Mouse (Mus musculus) cerebellum, adult 18-20 months (tissue): ENCODE measurements around the gene Gm10097.
A peak's percentile ranks its signal among the peaks of the same experiment; 100 is the strongest.

Experiments used
- DNase-seq, 2 experiments: peaks; one replicate each; pipeline ENCODE4 v3.0.0; 2021

The Gm10097 gene

DNA sequence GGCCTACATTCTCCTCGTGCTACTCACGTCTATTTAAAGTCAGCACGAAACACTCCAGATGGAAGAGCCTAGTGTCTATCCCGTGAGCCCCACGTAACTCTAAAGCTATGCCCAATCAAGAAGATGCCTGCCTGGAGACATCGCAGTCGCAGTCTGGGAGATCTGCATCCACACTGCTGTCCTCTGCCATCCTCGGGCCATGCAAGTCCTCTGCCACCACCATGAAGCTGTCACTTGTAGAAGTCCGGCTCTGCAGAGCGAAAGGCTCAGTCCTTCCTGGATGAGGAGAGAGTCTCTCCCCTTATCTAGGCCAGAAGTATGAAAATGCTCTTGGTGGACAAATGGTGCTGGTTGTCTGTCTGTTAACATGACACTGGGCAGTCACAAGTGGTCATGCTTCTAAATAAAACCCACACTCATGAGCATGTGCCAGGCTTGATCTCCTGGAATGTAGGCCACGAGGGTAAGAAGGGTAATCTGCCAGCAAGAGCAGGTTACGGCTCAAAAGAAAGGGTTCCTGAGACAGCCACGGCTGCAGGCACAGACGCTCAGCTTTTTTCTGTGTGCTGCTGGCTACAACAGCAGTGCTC, at the start of gene Gm10097:
Gene Gm10097 (plus strand): TSS at position 517 of the 590 bp plus-strand sequence.
- DNase-seq, result peak; percentile 48 to 56

DNA sequence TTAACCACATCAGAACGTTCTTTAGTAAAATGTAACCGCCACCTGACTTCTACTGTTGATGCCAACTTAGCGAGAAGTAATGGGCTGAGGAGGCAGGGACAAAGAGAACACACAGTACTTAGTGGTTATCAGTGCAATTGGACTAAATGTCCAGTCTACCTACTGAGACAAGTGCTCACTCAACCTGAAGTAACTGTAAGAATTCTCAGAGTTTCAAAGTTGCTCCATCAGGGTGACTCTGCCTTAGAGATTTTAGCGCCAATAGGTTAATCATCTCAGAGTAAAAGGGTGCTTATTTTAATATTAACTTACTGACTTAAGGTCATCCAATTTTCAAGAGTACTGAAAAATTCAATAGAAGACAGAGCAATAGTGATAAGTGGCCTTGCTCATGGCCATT, 43.1 kb upstream of the Gm10097 start:
- DNase-seq, result no peak

DNA sequence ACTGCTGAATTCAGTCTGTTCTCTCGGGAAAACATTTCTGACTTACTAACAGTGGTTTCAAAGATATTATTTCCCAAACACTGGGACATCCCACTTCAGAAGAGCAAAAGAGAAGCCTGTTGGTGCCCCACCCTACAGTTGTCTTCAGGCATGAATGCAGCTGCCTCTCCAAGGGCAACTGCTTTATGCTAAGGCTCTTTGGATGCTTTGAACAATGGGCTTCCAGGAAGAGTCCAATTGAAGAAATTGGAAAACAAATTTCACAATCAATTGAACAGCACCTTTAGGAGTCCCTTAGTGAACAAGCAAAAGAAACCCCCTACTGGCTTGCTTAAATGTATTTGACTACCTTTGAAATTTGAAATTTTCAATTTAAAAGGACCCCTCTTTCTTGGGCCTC, 41.8 kb upstream of the Gm10097 start:
- DNase-seq, result no peak

DNA sequence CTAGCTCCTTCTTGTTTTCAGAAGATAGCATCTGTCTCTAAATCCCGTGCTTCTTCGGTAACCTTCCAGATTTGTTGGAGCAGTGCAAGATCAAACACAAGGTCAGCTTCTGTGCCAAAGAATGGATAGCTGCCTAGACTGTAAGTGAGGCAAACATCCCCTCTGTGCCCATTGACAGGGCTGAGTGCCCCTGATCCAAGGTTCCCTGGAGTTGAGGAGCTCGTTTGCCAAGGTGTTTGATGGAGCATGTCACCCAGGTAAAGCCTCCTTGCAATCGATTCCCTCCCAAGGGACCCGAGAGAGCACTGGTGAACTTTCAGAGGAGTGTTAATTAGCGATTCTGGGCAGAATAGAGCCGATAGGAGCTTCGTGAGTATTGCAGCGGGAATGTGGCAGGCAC, 40.7 kb upstream of the Gm10097 start:
- DNase-seq, result no peak

DNA sequence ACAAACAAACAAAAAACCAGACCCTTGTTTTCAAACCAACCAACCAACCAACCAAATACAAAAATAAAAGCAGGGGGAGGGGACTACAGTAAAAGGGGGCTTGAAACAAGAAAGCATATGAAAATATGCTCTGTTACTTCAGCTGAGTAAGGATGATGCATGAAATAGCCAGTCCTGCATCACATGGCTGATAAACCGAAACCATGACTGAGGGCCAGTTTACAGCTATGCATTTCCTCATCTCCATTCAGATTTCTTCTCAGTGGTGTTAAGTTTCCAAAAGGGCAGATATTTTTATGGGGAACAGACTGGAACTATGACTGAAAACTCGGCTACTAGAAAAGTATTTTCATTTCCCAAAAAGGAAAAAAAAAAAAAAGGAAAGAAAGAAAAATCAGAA, 39.8 kb upstream of the Gm10097 start:
- DNase-seq, result no peak

DNA sequence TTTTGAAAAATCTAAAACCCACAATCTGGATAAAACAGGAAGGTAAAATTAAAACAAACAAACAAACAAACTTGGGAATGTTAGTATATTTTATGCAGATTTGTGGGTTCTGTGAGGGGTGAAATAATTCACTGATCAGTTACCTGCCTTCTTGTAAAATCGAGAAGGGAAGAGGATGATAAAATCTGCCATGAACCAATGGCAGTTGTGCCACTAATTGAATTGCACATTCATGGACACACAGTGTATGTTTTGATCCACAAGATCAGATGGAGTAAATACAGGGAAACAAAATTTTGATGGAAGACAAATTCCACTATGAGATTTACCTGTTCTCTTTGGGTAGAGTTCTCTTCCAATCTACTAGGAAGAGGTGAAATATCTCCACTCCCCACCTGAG, 39.1 kb upstream of the Gm10097 start:
- DNase-seq, result no peak

DNA sequence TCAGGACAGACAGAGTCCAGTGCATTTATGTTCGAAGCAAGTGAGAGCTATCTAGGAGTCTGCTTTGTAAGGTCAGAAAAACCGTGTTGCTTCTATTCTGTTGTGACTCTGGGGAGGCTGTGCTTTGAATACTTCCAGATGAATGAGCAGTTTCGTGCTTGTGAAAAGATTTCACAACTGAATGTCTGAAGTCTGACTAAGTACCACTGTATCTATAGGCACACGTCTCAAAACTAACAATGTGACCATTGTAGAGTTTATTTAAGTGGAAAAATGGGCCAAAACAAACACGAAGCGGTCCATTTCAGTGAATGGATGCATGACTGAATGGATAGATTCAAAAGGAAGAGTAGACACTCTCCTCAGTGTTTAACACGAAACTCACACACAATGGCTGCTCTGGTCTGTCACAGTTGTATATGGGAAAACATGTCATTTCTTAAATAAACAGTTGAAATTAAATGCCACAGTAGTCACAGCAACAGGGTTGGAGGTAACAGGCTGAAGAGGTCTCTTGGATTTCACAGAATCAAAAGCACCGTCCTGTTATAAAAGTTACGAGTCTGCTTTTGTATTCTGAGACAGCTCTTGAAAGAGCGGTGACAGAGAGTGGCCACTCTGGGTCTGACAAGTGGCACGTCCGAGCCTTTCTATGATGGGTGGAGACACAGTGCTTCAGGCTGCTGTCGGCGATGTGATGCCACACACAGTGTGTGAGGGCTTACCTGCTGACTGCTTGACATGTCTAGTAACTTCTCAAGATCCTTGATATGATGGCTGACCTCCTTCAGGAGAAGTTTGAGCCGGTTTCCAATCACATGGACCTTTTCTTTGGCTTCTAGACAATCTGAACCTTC, 36.6 kb upstream of the Gm10097 start:
- DNase-seq, result no peak

DNA sequence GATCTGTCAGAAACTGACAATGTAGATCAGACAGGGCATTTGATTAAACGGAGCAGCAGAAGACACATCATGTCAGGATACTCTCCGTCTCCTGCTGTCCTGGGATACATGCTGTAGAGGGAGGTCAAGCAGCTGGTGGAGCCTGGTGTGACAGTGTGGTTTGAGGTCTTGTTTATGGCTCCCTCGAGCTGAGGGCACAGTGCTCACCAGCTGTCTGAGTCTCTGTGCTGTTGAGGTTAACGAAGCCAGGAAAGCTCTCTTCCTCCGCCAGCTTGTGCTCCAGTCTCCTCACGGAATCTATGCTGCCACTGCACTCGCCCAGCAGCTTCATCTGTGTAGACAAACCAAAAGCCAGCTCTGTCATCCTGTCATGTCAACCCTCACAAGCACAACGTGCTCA, 27.7 kb upstream of the Gm10097 start:
- no peak for DNase-seq

DNA sequence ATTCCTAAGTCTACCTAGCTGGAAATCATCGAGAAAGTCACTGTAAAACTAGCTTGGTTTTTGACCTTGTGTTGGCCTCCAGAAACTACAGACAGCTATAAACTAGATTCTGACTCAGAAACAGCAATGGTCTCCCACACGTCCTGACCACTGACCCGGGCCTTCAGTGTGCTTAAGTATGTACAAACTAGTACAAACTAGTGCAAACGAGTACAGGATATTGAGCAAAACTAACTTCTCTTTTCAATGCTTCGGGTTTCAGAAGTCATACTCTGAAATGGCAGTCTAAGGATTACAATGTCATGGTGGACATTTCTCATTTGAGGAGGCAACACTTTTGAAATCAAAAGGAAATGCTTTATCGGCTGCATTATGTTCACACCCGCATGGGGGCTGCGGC, 24.5 kb upstream of the Gm10097 start:
- no peak for DNase-seq

DNA sequence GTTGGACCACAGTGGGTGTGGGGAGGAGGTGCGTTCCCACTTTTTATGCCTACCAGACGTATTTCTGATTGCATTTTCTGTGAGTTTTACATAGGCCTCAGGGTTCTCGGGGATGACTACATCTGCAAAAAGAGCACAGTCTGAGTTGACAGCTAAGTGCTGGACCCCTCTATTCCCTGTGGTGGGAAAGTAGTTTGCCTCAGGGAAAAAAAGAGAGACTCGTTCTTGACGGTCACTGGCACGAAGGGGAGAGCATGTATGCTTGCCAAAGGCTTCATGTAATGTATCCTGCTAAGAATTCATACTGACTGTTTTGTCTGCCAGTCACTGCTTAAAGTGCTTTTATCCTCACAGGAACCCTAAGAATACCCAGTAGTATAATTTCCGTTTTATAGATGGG, 23.8 kb upstream of the Gm10097 start:
- DNase-seq, result no peak

DNA sequence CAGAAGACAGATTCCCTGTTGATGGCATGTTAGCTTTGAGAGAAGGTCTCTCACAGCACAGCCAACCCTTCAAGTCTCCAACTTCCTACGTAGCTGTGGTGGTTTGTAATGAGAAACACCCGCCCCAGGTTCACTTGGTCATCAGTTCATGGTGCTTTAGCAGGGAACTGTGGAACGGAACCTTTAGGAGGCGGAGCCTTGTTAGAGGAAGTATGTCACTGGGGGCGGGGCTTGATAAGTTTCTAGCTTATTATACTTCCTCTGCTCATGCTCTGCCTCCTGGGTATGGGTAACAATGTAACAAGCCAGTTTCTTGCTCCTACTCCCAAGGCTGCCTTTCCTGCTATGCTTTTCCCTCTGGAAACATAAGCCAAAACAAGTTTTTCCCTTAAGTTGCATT, 23.3 kb upstream of the Gm10097 start:
- DNase-seq, result no peak

DNA sequence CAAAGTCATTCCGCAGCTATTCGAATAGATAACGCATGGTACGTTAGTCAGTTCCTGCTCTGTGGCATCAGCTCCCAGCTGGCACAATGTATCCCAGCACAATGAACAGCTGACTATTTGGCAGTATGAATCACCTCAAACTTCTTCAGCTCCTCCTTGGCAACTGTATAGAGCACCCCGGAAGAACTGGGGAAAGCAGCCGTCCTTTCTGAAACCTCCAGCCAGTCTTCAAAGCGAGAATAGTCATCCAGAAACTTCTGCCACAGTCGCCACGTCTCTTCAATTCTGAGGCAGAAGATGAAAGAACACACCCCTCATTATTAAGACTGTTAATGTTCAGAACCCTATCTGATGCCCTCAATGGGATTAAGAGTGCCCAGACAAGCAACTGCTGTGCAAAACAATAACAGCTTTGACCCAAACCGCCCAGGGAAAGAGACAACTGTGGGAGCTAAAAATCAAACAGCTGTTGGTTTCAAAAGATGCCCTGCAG, 12.7 kb upstream of the Gm10097 start:
- DNase-seq, result no peak

DNA sequence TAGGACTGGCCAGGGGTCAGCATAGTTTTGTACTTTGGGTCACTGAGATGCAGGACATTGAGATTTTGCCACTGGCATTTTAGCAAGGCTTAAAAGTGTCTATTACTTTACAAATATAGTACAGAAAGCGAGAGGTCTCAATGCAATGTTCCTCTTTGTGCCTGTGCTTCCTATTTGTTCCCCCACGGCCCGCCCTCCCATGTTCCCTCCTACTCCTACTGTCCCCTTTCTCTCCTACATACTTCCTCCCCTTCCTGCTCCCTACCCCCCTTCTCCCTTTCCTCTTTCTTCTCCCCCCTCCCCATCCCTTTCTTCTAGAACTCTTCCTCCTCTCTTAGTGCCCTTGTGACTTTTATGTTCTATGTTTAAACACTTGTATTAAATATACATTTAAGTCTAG, 12.1 kb upstream of the Gm10097 start:
- DNase-seq, result no peak

DNA sequence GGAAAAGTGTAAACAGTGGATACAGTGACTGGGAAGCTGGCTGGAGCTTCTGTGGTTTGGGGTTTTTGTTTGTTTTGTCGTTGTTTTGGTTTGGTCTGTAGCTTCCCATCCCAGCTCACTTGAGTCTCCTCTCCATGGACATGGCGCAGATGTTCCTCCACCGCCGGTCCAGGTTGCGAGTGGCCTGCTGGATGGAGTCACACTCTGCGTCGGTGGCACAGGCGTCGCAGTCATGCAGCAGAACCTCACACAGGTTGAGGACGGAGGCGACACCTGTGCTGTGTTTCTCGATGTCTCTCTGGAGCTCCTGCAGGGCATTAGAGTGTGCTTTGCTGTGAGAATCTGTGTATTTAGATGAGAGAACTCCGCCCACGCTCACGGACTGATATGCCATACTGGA, 11.3 kb upstream of the Gm10097 start:
- DNase-seq, result no peak

DNA sequence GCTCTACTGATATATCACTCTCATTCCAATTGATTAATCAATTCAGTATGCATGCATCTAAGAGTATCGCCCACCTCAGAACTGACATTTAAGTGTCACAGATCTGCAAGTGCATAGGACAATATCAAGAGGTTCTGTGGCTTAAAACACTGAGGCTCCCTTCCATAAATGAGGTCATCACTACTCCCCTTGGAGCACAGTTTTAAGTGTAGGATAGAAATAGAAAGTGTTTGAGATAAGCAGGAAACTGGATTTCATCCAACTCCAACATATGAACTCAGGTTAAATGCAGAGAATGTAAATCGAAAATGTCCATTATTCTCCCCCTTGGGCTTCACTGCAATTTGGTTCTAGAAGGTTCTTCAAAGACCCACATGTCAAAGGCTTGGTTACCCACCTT, 10.1 kb upstream of the Gm10097 start:
- DNase-seq, result no peak

DNA sequence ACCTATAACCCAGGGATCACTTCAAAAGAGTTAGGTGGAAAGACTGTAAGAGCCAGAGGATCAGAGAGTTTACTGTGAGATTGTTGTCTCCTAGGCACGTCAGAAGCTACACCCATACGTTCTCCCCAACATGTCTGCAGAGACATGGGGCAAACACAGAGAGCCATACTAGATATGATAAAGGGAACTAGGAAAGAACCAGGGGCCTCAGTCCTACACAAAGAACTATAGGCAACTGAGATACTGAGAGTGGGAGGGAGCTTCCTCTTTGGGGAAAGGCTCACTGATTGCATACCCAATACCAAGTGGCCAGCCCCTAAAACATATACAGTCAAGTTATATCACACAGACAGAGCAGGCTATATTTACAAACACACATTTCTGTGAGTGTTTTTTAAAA, 9.0 kb upstream of the Gm10097 start:
- no peak for DNase-seq

DNA sequence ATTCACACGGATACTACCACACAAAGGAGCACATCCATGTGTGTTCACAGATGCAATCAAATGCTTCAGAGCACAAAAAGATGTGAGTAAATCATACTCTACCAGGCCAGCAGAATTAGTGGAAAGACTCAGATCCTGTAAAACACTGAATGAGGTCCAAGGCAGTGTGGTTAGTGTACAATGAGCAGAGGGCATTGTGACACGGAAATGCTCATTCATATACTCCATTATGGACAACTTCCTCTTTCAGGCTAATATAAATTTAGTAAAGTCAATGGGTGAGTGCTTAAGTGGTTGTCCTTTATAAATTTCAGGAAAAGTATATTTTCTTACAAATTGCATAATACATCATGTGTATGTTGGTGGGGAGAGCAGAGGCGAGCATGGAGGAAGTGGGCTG, 1.9 kb upstream of the Gm10097 start:
- no peak for DNase-seq

DNA sequence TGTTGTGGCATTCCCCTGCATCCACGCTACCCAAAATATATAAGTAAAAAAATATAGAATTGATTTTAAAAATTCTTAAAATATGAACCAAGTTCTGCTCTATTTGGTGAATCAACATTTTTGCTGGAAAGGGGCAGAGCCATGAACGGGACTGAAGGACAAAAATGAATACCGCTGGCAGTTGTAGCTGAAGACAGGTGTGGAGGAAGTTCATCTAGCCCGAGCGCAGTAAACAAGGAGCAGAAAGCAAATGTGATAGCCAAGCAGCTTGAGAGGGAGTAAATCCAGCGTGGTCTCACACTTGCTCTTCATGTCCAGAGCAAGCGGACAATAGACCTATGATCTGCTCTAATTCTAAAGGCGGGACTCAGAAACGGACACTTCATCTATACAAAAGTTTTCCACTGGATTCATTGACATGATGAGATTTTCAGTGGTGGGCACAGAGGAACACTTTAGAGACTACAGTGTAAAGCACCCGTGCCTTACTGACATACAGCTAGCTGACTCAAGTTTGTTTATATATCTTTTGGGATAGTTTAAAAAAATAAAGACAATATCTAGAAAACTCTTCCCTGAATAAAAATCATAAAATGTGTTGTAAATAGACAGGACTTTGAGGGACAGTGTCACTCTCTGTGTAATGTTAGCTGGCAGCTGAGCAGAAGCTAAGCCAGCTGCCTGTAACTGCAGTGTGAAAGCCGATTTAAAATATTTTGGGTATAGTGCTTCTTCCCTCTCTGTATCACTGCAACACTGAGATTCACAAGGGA, 1.4 kb downstream of the Gm10097 start:
- no peak for DNase-seq

DNA sequence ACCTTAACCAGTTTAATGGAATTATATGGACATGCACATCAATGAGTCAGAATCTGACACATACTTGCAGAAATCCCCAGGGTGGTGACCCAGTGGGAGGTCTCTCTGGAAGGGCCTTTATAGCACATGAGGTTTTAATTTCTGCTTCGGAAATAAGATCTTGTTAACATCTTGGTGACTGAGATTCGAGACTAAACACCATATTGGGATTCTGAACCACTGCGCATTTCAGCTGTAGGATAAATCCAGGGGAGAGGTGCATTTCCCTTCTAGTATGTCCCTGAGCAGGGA, 1.9 kb downstream of the Gm10097 start:
- no peak for DNase-seq

DNA sequence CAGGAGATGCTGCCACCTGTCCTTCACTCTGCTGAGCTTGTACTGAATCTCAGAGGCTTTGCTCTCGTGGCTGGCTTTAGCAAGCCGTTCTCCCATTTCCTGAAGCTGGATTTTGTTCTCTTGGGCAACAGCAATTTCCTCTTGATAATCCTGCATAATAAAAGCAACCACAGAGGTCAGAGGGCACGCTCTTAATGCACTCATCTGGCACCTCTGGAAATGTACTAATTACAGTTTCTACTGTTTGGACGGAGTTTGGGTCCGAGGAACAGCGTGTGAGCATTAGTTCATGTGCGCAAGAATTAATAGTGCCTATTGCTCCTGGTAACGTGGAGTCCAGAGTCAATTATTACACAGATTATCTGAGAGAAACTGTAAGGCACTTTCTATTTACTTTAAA, 3.1 kb downstream of the Gm10097 start:
- DNase-seq, result no peak

DNA sequence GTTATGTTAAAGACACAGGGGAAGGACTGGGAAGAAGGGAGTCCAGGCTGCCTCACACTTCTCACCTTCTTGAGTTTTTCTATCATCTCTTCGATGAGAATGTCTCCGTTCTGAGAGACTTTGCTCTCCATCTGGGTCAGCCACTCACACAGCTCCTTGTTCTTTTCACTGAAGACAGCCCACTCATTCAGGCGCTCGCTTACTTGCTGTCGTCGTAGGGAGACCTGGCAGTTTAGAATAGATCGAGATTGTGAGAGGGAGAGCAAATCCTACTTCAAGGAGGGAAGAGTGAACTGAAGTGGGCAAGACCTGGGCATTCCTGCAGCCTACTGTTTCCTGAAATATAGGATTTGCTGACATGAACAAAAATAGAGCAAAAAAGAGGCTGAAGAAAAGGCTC, 6.7 kb downstream of the Gm10097 start:
- DNase-seq, result no peak

DNA sequence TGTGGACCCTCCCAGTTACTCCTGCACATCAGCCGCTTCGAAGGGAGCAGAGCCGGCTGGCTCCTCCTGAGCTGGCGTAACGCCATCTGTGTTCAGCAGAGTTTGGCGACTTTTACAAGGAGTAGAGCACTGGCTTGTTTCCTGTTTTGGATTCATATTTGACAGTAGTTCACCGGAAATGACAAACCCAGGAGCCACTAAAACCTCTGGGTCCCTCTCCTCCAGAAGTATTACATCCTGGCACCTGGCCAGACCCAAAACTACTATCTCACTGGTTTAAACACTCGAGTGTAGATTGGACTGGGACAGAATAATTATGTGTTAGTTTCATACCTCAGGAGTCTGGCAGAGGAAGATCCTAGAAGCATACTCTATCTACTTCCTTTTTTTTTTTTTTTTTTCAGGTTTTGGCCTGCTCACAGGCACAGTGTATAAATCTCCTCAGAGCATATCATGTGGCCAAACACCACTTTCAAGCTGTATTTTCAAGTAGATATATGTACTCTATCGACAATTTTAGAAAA, 11.0 kb downstream of the Gm10097 start:
- DNase-seq, result peak; percentile 48 to 60

DNA sequence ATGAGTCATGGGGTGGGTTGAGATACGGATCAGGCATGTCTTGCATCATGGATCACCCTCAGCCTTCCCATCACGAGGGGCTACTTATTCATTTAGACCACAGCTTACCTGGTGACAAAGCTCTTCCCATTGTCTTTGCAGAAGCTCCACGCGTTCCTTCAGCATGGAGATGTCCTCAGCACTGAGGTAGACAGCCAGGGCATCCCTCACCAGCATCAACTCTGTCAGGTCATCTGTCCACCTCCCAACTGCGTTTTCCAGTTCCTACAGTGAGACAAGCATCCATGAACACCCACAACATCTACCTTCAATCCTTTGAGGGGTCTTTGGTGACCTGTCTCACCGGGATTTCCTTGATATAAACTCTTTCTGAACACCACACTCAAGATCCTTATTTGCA, 14.7 kb downstream of the Gm10097 start:
- DNase-seq, result no peak

DNA sequence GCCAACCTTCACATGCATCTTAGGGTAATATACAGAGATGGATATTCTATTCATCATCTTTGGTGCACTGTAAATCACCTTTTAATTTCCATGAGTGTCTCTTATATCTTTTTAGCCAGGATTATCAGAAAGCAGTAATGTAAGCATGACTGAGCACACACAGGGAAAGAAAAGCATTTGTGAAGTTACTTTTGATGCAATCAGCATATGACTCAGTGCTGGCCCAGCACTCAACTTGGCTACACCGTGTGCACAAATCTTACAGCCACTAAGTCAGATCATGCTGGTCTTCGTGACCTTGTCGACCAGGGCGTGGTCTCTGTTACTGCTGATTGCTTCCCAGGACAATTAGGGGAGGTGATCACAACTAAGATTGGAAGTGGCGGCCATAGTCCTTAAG, 16.8 kb downstream of the Gm10097 start:
- no peak for DNase-seq
